Mouse (Mus musculus) gastrocnemius, postnatal 25 days (tissue): ENCODE data around the gene Cnnm2. TPM values are rescaled to one million over a fixed set of nuclear protein-coding genes. Genes with fewer than 3 reads are reported as not detected.

Experiments used
- DNase-seq: peaks from one replicate; pipeline ENCODE4 v3.0.0; 2022
- total RNA-seq, 2 experiments: library from RNA; stranded (reverse); gene quantifications; 1 replicate in 1 of 2; 2 replicates in 1 of 2; pipeline ENCODE4 v1.2.3; 2021

The Cnnm2 gene
- total RNA-seq, 2 experiments from 2014 or later = 3.2 to 3.4 TPM

- DNase-seq = no peak
Measured at GRCm38 (mm10) chr19:46799903-46800583, 38.6 kb downstream of the Cnnm2 start.

GRCm38 (mm10) chr19:46801492-46801891 lies 40.1 kb downstream of the Cnnm2 start:
- no peak for DNase-seq

GRCm38 (mm10) chr19:46802306-46802705 lies 40.9 kb downstream of the Cnnm2 start:
- no peak for DNase-seq

GRCm38 (mm10) chr19:46803732-46804131 lies 42.3 kb downstream of the Cnnm2 start:
- no peak for DNase-seq

GRCm38 (mm10) chr19:46804751-46805150 lies 43.4 kb downstream of the Cnnm2 start:
- DNase-seq = no peak

- DNase-seq = no peak
Measured at GRCm38 (mm10) chr19:46805933-46806688, 44.7 kb downstream of the Cnnm2 start.

GRCm38 (mm10) chr19:46808261-46808660 lies 46.9 kb downstream of the Cnnm2 start:
- no peak for DNase-seq

GRCm38 (mm10) chr19:46809031-46809430 lies 47.6 kb downstream of the Cnnm2 start:
- DNase-seq = no peak

- no peak for DNase-seq
Measured at GRCm38 (mm10) chr19:46819276-46819675, 57.9 kb downstream of the Cnnm2 start.

GRCm38 (mm10) chr19:46822491-46822890 lies 61.1 kb downstream of the Cnnm2 start:
- no peak for DNase-seq

- DNase-seq = no peak
Measured at GRCm38 (mm10) chr19:46823759-46824158, 62.4 kb downstream of the Cnnm2 start.

- no peak for DNase-seq
Measured at GRCm38 (mm10) chr19:46824867-46825266, 63.5 kb downstream of the Cnnm2 start.

- DNase-seq = no peak
Measured at GRCm38 (mm10) chr19:46827654-46828165, 66.3 kb downstream of the Cnnm2 start.

GRCm38 (mm10) chr19:46828961-46829360 lies 67.6 kb downstream of the Cnnm2 start:
- DNase-seq = no peak

GRCm38 (mm10) chr19:46831381-46831780 lies 70.0 kb downstream of the Cnnm2 start:
- DNase-seq = no peak

GRCm38 (mm10) chr19:46834301-46834700 lies 72.9 kb downstream of the Cnnm2 start:
- no peak for DNase-seq

- no peak for DNase-seq
Measured at GRCm38 (mm10) chr19:46835339-46835738, 73.9 kb downstream of the Cnnm2 start.

GRCm38 (mm10) chr19:46836085-46836484 lies 74.7 kb downstream of the Cnnm2 start:
- DNase-seq = no peak

- DNase-seq = no peak
Measured at GRCm38 (mm10) chr19:46837290-46838079, 76.1 kb downstream of the Cnnm2 start.

GRCm38 (mm10) chr19:46841016-46841415 lies 79.6 kb downstream of the Cnnm2 start:
- no peak for DNase-seq

GRCm38 (mm10) chr19:46843030-46843429 lies 81.6 kb downstream of the Cnnm2 start:
- DNase-seq = no peak

GRCm38 (mm10) chr19:46846056-46846455 lies 84.7 kb downstream of the Cnnm2 start:
- DNase-seq = no peak

GRCm38 (mm10) chr19:46846459-46846858 lies 85.1 kb downstream of the Cnnm2 start:
- no peak for DNase-seq
